Mouse (Mus musculus): ENCODE results near the gene Slc9a8.
"Not testable (repeated sequence)": the region's sequence is repeated elsewhere in the genome, so short reads cannot be mapped to it uniquely, and the experiment has no call there.

The Slc9a8 gene

GRCm38 (mm10) chr2:167421330-167422149 lies at the start of gene Slc9a8:
TSS of gene Slc9a8 (plus strand) at chr2:167421712.
- peak; percentile 97 to 98 for DNase-seq

- DNase-seq, result peak in 1 of 2 experiments; percentile 49
Observed at GRCm38 (mm10) chr2:167373266-167373665, 48.2 kb upstream of the Slc9a8 start.

- DNase-seq, result no peak
Observed at GRCm38 (mm10) chr2:167374191-167374805, 47.2 kb upstream of the Slc9a8 start.

- no peak for DNase-seq
Observed at GRCm38 (mm10) chr2:167375135-167375534, 46.4 kb upstream of the Slc9a8 start.

- DNase-seq, result no peak
Observed at GRCm38 (mm10) chr2:167375688-167376087, 45.8 kb upstream of the Slc9a8 start.

GRCm38 (mm10) chr2:167376160-167376564 lies 45.4 kb upstream of the Slc9a8 start:
- DNase-seq, result peak in 1 of 2 experiments; percentile 50

GRCm38 (mm10) chr2:167377697-167378096 lies 43.8 kb upstream of the Slc9a8 start:
- no peak for DNase-seq

- DNase-seq, result no peak
Observed at GRCm38 (mm10) chr2:167378972-167379371, 42.5 kb upstream of the Slc9a8 start.

- peak in 1 of 2 experiments; percentile 45 for DNase-seq
Observed at GRCm38 (mm10) chr2:167380615-167381285, 40.8 kb upstream of the Slc9a8 start.

GRCm38 (mm10) chr2:167381596-167381995 lies 39.9 kb upstream of the Slc9a8 start:
- DNase-seq, result no peak

- DNase-seq, result no peak
Observed at GRCm38 (mm10) chr2:167382389-167382788, 39.1 kb upstream of the Slc9a8 start.

GRCm38 (mm10) chr2:167383666-167384083 lies 37.8 kb upstream of the Slc9a8 start:
- peak; percentile 76 to 87 for DNase-seq

- no peak for DNase-seq
Observed at GRCm38 (mm10) chr2:167386456-167386855, 35.1 kb upstream of the Slc9a8 start.

- DNase-seq, result no peak
Observed at GRCm38 (mm10) chr2:167386998-167387397, 34.5 kb upstream of the Slc9a8 start.

- DNase-seq, result no peak
Observed at GRCm38 (mm10) chr2:167394426-167394825, 27.1 kb upstream of the Slc9a8 start.

- not testable (repeated sequence) for DNase-seq
Observed at GRCm38 (mm10) chr2:167396420-167396819, 25.1 kb upstream of the Slc9a8 start.

- DNase-seq, result peak in 1 of 2 experiments; percentile 44
Observed at GRCm38 (mm10) chr2:167399012-167399411, 22.5 kb upstream of the Slc9a8 start.

- DNase-seq, result no peak
Observed at GRCm38 (mm10) chr2:167399646-167400045, 21.9 kb upstream of the Slc9a8 start.

GRCm38 (mm10) chr2:167403085-167403484 lies 18.4 kb upstream of the Slc9a8 start:
- DNase-seq, result no peak

- DNase-seq, result no peak
Observed at GRCm38 (mm10) chr2:167405101-167405880, 16.2 kb upstream of the Slc9a8 start.

- no peak for DNase-seq
Observed at GRCm38 (mm10) chr2:167407296-167407929, 14.1 kb upstream of the Slc9a8 start.

GRCm38 (mm10) chr2:167414461-167414860 lies 7.1 kb upstream of the Slc9a8 start:
- DNase-seq, result no peak

Data from kidney, postnatal 4 days (tissue).